Mouse (Mus musculus): ENCODE data around the gene Mxd1.

The Mxd1 gene

GRCm38 (mm10) chr6:86599197-86599596, 69.8 kb downstream of the Mxd1 start:
- peak; percentile 56 for DNase-seq (ENCODE audit: low spot score)

- DNase-seq (ENCODE audit: low spot score) = no peak
These were observed 70.2 kb downstream of the Mxd1 start for GRCm38 (mm10) chr6:86598742-86599193.

All from urinary bladder, postnatal 10 days (tissue).